Mouse (Mus musculus) thymus, postnatal 14 days (tissue): ENCODE data around the gene Usp36.
"Not testable (repeated sequence)": the region's sequence is repeated elsewhere in the genome, so short reads cannot be mapped to it uniquely, and the experiment has no call there.

Experiments used
- DNase-seq: peaks from one replicate; pipeline ENCODE4 v3.0.0; 2021

Gene Usp36

GRCm38 (mm10) chr11:118289999-118290889 is at the start of gene Usp36:
TSS of gene Usp36 (minus strand) at chr11:118290244.
- peak; percentile 99 for DNase-seq

GRCm38 (mm10) chr11:118337491-118338168 is 47.6 kb upstream of the Usp36 start:
- peak; percentile 71 for DNase-seq

- DNase-seq = no peak
Observed at GRCm38 (mm10) chr11:118333431-118333830, 43.4 kb upstream of the Usp36 start.

GRCm38 (mm10) chr11:118332376-118332775 is 42.3 kb upstream of the Usp36 start:
- no peak for DNase-seq

- DNase-seq = no peak
Observed at GRCm38 (mm10) chr11:118330777-118331176, 40.7 kb upstream of the Usp36 start.

GRCm38 (mm10) chr11:118330361-118330760 is 40.3 kb upstream of the Usp36 start:
- no peak for DNase-seq

GRCm38 (mm10) chr11:118328947-118329346 is 38.9 kb upstream of the Usp36 start:
- DNase-seq = no peak

GRCm38 (mm10) chr11:118328511-118328910 is 38.5 kb upstream of the Usp36 start:
- no peak for DNase-seq

- no peak for DNase-seq
Observed at GRCm38 (mm10) chr11:118326991-118327971, 37.2 kb upstream of the Usp36 start.

- no peak for DNase-seq
Observed at GRCm38 (mm10) chr11:118326491-118326890, 36.4 kb upstream of the Usp36 start.

- no peak for DNase-seq
Observed at GRCm38 (mm10) chr11:118324541-118324940, 34.5 kb upstream of the Usp36 start.

GRCm38 (mm10) chr11:118323974-118324373 is 33.9 kb upstream of the Usp36 start:
- no peak for DNase-seq

- no peak for DNase-seq
Observed at GRCm38 (mm10) chr11:118322647-118323046, 32.6 kb upstream of the Usp36 start.

GRCm38 (mm10) chr11:118321971-118322370 is 31.9 kb upstream of the Usp36 start:
- no peak for DNase-seq

GRCm38 (mm10) chr11:118321500-118321899 is 31.5 kb upstream of the Usp36 start:
- no peak for DNase-seq

GRCm38 (mm10) chr11:118318678-118319077 is 28.6 kb upstream of the Usp36 start:
- peak; percentile 83 for DNase-seq

- DNase-seq = peak; percentile 60
Observed at GRCm38 (mm10) chr11:118317129-118317528, 27.1 kb upstream of the Usp36 start.

- no peak for DNase-seq
Observed at GRCm38 (mm10) chr11:118316231-118316806, 26.3 kb upstream of the Usp36 start.

GRCm38 (mm10) chr11:118312132-118312723 is 22.2 kb upstream of the Usp36 start:
- no peak for DNase-seq

- not testable (repeated sequence) for DNase-seq
Observed at GRCm38 (mm10) chr11:118307962-118308361, 17.9 kb upstream of the Usp36 start.

GRCm38 (mm10) chr11:118303959-118304358 is 13.9 kb upstream of the Usp36 start:
- DNase-seq = not testable (repeated sequence)

- DNase-seq = no peak
Observed at GRCm38 (mm10) chr11:118298810-118299209, 8.8 kb upstream of the Usp36 start.
